Mouse (Mus musculus): Measurements from ENCODE around the gene Chia1. TPM values are rescaled to one million over a fixed set of nuclear protein-coding genes. Genes with fewer than 3 reads are reported as not detected.

The Chia1 gene
- polyA plus RNA-seq (2012; rRNA removed; ENCODE audit: low replicate concordance), result 0.06 TPM in 2 replicates

DNA sequence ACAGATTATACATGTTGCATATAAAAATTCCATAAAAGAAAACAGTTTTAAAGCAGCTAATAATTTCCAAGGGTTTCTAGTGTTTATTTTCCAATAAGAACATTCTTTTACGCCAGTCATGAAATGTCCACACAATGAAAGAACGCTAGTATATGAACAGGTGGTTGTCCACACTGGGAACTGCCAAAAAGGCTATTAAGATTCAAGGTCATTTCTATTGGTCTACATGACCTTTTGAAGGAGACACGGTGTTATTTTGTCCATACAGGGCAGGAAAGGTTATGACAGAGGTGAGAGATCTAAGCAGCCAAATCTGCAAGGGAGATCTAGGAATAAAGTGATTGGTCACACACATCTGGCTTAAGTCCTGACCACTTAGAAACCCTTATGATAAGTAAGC lies at the start of gene Chia1:
Chia1 (plus strand) TSS at position 301 of the 400 bp plus-strand sequence.

GRCm38 (mm10) chr3:106167464-106167863 lies 54.4 kb downstream of the Chia1 start, which contains the start of gene Chil3:
Chil3 (minus strand) TSS chr3:106167564.

Other genes with a start within 250 kb of the Chia1 start
- gene Adora3, start 242.4 kb upstream of the Chia1 start, polyA plus RNA-seq (2012; rRNA removed; ENCODE audit: low replicate concordance), result 0.32 and 2.4 TPM in 2 replicates
- 0.60 and 1.8 TPM in 2 replicates for gene Tmigd3, start 242.3 kb upstream of the Chia1 start, polyA plus RNA-seq (2012; rRNA removed; ENCODE audit: low replicate concordance)
- gene I830077J02Rik, start 180.6 kb upstream of the Chia1 start, polyA plus RNA-seq (2012; rRNA removed; ENCODE audit: low replicate concordance), result 0.92 and 1.9 TPM in 2 replicates
- gene Wdr77, start 153.9 kb upstream of the Chia1 start, polyA plus RNA-seq (2012; rRNA removed; ENCODE audit: low replicate concordance), result 52.5 and 96.6 TPM in 2 replicates
- gene Atp5f1, start 153.1 kb upstream of the Chia1 start, polyA plus RNA-seq (2012; rRNA removed; ENCODE audit: low replicate concordance), result 121 and 147 TPM in 2 replicates
- 1.3 and 2.7 TPM in 2 replicates for gene Ovgp1, start 139.5 kb upstream of the Chia1 start, polyA plus RNA-seq (2012; rRNA removed; ENCODE audit: low replicate concordance)
- gene Pifo, start 98.6 kb upstream of the Chia1 start, polyA plus RNA-seq (2012; rRNA removed; ENCODE audit: low replicate concordance), result not detected in 2 replicates
- 0.40 TPM in 1 of 2 replicates, not detected in the other for gene Chil5, start 80.4 kb upstream of the Chia1 start, polyA plus RNA-seq (2012; rRNA removed; ENCODE audit: low replicate concordance)
- 0.36 and 0.52 TPM in 2 replicates for gene Chil3, start 54.3 kb downstream of the Chia1 start, polyA plus RNA-seq (2012; rRNA removed; ENCODE audit: low replicate concordance)
- gene Chil4, start 106.3 kb downstream of the Chia1 start, polyA plus RNA-seq (2012; rRNA removed; ENCODE audit: low replicate concordance), result not detected in 2 replicates